Mouse (Mus musculus) brain, embryonic 14.5 days (tissue): ENCODE data around the gene Pfas.

Source experiments
- CTCF ChIP-seq: fragments of 200-500 bp; IDR thresholded peaks from 2 replicates; pipeline ENCODE4 v1.5.1; 2012; ENCODE audit warnings: inconsistent platforms, mild to moderate bottlenecking, moderate library complexity, borderline replicate concordance; ENCODE audit not compliant: insufficient read depth, insufficient read length; ENCODE audit errors: extremely low read depth
- POLR2A ChIP-seq: fragments of 200-500 bp; IDR thresholded peaks from 2 replicates; pipeline ENCODE4 v1.6.1; 2012; ENCODE audit warnings: mild to moderate bottlenecking, inconsistent platforms, borderline replicate concordance; ENCODE audit not compliant: poor library complexity, insufficient read depth, insufficient read length, severe bottlenecking; ENCODE audit errors: extremely low read depth

- TF ChIP-seq POLR2A (no peak), CTCF (no peak)
Measured at GRCm38 (mm10) chr11:69036486-69037230, 28.4 kb upstream of the Pfas start.
